Mouse (Mus musculus) induced T-regulatory cell, adult 2 months (primary cell): ENCODE measurements around the gene Gm10643.

Experiments
- DNase-seq: peaks from one replicate; pipeline ENCODE4 v3.0.0-alpha.2; 2012; ENCODE audit warnings: low read depth

Gene Gm10643

GRCm38 (mm10) chr8:84065037-84065436, at the start of gene Gm10643:
Gene Gm10643, minus strand, starts transcription at chr8:84065137.
- DNase-seq, result no peak

- DNase-seq, result peak; percentile 86
Observed at GRCm38 (mm10) chr8:84106216-84107040, 41.5 kb upstream of the Gm10643 start.

- DNase-seq, result peak; percentile 67
Observed at GRCm38 (mm10) chr8:84105676-84106075, 40.7 kb upstream of the Gm10643 start.

DNA sequence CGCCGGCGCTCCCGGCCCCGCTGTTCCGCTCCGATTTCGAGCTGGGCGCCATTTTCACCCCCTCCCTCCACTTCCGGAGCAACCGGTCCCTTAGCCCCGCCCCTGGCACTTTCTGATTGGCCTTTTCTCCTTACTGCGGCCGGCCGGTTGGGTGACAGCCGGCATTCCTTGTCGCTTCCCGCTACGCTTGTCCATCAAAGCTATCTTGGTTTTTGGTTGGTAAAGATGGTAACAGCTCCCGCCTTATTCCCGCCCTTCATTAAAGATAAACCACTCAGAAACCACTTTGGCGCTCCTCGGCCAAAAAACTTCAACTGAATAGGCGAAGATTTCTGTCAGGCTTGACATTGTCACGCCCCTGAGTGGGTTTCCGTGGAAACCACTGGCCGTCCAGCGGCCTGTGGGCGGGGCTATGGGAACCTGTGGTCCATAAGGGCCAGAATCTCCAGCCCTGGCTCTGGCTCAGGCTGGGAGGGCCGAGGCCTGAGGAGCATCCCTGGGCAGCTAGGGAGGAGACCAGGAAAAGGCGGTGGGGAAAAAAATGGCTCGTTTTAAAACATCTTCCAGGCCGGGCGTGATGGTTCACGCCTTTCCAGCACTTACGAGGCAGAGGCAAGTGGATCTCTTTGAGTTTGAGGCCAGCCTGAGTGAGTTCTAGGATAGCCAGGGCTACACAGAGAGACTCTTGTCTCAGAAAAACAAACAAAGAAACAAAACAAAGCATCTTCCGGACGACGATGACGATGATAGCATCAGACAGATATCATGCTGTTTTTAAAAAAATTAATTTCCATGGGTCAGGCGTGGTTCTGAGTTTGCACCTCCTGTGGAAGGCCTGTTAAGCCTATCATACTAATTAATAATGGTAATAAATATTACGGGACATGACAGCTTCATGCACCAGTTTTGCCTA, 40.0 kb upstream of the Gm10643 start, which contains the start of gene Dcaf15:
Dcaf15 (minus strand) TSS at position 72 of the 913 bp plus-strand sequence.
- peak; percentile 99 for DNase-seq

DNA sequence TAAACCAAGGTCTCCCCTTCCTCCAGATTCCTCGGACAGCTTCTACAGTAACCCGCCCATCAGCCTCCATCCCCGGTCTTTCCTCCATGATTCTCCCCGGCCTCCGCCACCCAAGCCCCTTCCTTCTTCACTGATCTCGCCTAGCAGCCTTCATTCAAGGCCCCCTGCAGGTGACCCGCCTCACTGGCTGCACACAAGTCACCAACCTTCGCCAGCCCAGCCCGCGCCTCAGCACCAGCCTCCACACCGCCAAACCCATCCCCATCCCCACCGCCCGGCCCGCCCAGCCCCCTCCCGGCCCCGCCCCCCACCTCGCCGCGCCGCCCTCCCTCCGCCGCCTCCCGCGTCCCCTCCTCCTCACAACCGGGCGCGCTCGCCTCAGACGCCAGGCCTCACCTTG, 39.3 kb upstream of the Gm10643 start:
- peak; percentile 91 for DNase-seq

DNA sequence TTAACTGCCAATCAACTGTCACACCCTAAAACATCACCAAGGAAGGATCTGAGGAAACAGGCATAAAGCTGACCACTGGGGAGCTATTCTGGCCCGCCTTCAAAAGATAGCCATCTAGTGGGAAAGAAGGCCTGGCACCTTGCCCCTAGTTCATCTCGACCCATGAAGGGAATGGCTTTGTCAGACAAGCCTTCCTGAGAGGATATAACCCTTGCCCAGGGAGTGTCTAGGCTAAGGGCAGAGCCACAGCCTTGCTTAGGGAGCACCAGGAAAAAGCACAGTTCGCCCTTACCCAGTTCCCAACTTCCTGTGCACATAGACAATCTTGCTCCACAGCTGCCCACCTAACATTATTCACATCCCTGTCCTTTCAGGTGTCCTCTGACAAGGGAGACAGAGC, 38.7 kb upstream of the Gm10643 start:
- no peak for DNase-seq

- no peak for DNase-seq
Observed at GRCm38 (mm10) chr8:84101476-84102270, 36.7 kb upstream of the Gm10643 start.

- no peak for DNase-seq
Observed at GRCm38 (mm10) chr8:84098376-84098775, 33.4 kb upstream of the Gm10643 start.

DNA sequence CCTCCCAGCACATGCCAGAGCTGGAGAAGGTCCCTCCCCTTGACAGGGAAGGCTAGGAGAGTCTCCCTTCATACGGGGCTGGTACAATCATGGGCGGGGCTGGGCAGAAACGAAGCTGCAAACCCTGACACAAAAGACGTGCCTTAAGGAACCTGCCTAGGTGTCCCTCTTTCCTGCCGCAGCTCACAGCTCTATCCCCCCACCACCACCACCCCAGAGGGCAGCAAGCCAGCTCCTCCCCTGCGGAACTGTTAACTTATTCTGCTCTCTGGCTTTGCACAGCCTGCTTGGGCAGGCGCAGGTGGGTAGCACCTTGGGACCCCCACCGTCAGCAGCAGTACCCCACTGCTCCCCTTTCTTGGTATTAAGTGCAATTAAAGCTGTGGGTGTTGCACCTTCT, 31.1 kb upstream of the Gm10643 start:
- no peak for DNase-seq

GRCm38 (mm10) chr8:84090585-84090984, 25.6 kb upstream of the Gm10643 start:
- no peak for DNase-seq

DNA sequence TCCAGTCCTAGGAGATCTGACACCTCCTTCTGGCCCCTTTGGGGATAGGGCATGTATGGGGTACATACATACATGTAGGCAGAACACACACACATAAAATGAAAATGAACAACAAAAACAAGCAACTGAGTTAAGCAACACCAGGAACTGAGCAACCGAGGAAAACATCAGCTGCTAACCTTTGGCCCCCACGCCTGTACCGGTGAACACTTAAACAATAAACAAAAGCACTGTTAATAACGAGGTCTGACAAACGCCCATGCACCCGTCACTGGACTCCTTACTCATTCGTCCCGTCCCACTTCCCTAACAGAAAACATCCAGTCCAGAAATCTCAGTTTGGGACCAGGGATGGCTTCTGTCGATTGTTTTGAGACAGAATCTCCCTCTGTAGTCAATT, 24.3 kb upstream of the Gm10643 start:
- DNase-seq, result no peak

- DNase-seq, result no peak
Observed at GRCm38 (mm10) chr8:84087821-84088220, 22.9 kb upstream of the Gm10643 start.

- no peak for DNase-seq
Observed at GRCm38 (mm10) chr8:84087156-84087555, 22.2 kb upstream of the Gm10643 start.

DNA sequence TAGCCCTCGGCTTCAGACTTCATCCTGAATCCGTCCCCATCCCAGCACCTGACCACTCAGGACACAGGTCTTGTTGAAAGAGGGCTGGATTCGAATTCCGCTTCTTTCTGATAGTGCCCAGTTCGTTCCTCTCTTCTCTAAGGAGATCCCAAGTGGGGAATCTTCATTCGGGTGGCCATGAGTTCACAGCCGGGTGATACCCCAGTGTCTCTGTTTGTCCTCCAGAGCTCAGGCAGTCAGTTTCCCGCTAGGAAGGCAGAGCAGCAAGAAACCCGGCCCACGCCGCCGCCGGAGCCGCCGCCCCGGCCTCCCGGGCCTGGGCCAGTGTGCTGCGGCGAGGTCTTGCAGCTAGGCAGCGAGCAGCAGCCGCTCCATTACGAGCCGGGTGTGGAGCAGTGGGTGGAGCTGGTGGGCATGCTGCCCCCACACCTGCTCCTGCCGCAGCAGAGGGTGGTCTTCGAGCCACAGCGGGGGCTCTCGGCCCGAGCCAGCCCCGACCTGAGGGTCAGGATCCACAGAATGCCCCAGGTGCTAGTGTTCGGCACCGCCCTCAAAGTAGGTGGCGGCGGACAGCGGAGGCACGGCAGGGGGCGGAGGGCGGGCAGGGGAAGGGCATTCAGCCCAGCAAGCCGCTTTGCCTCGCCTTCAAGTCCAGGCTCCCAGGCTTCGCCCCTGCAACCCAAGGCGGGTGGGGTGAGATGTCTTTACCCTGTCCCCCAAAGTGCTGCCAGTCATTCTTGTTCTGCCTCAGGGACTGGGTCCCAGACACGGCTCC, 19.6 kb upstream of the Gm10643 start:
- no peak for DNase-seq

DNA sequence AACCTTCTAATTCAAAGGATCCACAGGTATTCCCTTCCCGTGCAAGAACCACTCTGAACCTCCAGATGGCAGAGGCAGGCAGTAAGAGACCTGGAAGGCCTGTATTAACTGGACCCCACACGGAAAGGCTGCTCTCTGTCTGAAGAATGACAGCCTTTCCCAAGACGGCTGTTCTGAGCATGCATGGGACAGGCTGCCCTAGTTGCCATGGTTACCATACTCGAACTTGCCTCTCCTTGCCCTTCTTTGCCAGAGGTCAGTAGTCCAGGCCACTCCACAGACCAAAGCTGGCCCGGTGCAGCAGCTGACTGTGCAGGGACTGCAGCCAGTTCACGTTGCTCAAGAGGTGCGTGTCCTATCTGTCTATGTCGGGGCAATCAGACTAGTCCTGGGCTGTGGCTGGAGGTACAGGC, 18.9 kb upstream of the Gm10643 start:
- DNase-seq, result no peak

GRCm38 (mm10) chr8:84079206-84079605, 14.3 kb upstream of the Gm10643 start:
- DNase-seq, result no peak

- DNase-seq, result no peak
Observed at GRCm38 (mm10) chr8:84076849-84077248, 11.9 kb upstream of the Gm10643 start.

- DNase-seq, result no peak
Observed at GRCm38 (mm10) chr8:84076412-84076811, 11.5 kb upstream of the Gm10643 start.

DNA sequence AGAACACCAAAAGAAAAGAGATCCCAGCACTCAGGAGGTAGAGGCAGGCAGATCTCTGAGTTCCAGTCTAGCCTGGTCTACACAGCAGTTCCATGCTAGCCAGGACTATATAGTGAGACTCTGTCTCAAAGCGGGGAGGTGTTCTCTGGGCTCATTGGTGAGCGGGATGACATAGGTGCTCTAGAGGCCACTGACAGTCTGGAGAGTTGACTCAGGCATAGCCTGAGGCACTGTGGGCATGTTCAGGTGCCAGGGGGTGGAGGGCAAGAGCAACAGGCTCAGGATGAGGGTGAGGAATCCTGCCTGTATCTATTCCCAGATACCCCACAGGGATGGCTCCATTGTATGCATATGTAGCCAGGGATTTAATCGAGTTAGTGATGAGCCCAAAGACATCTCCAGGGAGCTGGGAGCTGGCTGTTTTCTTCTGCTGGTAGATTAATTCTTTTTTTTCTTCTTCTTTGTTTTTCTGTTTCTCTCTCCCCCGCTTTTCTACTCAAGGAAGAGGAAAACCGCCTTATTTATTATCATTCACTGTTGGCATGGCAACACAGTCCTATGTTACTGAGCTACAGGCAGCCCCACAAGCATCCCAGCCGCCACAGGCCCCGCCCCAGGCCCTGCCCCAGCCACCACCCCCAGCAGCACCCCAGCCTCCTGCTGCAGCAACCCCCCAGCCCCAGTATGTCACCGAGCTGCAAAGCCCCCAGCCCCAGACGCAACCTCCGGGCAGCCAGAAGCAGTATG, 8.5 kb upstream of the Gm10643 start:
- peak; percentile 92 for DNase-seq

GRCm38 (mm10) chr8:84072321-84072720, 7.4 kb upstream of the Gm10643 start:
- no peak for DNase-seq

GRCm38 (mm10) chr8:84071921-84072320, 7.0 kb upstream of the Gm10643 start:
- no peak for DNase-seq
